Mouse (Mus musculus): ENCODE data around the gene Kif18a. TPM values are rescaled to one million over a fixed set of nuclear protein-coding genes. Genes with fewer than 3 reads are reported as not detected.

The Kif18a gene
- polyA plus RNA-seq, 1 experiment: 0.16 TPM

DNA sequence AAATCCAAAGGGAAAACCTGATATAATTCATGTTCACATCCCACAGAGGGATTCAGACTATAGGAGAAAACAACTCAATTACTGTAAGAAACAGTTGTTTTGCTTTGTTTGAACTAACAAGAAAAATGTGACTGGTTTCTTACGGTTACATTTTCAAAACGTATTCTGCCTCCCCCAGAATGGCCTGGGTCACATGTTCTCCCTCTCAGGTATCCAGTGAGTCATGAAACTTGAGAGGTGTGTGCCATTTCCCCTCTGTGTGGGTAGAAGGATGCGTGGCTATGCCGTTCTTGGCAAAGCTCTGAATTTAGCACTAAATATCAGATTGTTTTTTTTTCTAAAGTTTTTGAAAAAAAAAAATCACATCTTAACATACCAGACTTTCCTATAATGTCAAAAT, 68.2 kb downstream of the Kif18a start:
- no peaks in the 10 kb centered on the region for H3K9me3 ChIP-seq
- H3K4me1 ChIP-seq: no peaks in the 10 kb centered on the region
- H3K27me3 ChIP-seq (replicated peaks): no peaks in the 10 kb centered on the region
- H3K36me3 ChIP-seq (replicated peaks; ENCODE audit: low read length): peaks cover 5% of the 10 kb centered on the region
- TF ChIP-seq FLI1 (IDR thresholded peaks at IDR 0.05; ENCODE audit: low read length) (no peak), GATA1 (IDR thresholded peaks at IDR 0.05; ENCODE audit: borderline replicate concordance, low read length) (no peak)
- no peak overlapping the region for H3K4me3 ChIP-seq (replicated peaks)

- H3K27me3 ChIP-seq (replicated peaks): no peaks in the 10 kb centered on the region
- no peak overlapping the region for H3K4me3 ChIP-seq (replicated peaks)
- no peaks in the 10 kb centered on the region for H3K36me3 ChIP-seq (replicated peaks; ENCODE audit: low read length)
- no peaks in the 10 kb centered on the region for H3K9me3 ChIP-seq
- H3K4me1 ChIP-seq: no peaks in the 10 kb centered on the region
- no peak for TF ChIP-seq GATA1 (IDR thresholded peaks at IDR 0.05; ENCODE audit: borderline replicate concordance, low read length)
- no peak for TF ChIP-seq FLI1 (IDR thresholded peaks at IDR 0.05; ENCODE audit: low read length)
Observed at GRCm38 (mm10) chr2:109358456-109359141, 78.1 kb downstream of the Kif18a start.

GRCm38 (mm10) chr2:109365962-109366361, 85.4 kb downstream of the Kif18a start:
- Histone ChIP-seq H3K36me3 (replicated peaks; ENCODE audit: low read length) (no peaks in the 10 kb centered on the region), H3K4me1 (no peaks in the 10 kb centered on the region), H3K4me3 (replicated peaks) (no peak overlapping the region), H3K9me3 (no peaks in the 10 kb centered on the region), H3K27me3 (replicated peaks) (no peaks in the 10 kb centered on the region)
- TF ChIP-seq FLI1 (IDR thresholded peaks at IDR 0.05; ENCODE audit: low read length): no peak
- no peak for TF ChIP-seq GATA1 (IDR thresholded peaks at IDR 0.05; ENCODE audit: borderline replicate concordance, low read length)

DNA sequence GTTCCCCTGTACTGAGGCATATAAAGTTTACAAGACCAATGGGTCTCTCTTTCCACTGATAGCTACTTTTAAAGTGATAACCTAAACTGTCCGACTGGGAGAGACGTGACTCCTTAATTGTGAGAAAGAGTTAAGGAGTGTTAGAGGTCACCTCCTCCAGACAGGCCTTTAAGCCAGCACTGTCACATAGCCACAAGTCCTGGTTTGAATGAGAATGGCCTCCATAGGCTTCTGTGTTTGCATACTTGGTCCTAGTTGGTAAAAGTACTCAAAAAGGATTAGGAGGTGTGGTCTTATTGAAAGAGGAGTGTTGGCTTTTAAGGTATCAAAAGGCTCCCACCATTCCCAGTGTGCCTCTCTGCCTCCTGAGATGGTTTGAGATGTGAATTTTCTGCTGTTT, 94.3 kb downstream of the Kif18a start:
- H3K9me3 ChIP-seq: no peaks in the 10 kb centered on the region
- TF ChIP-seq FLI1 (IDR thresholded peaks at IDR 0.05; ENCODE audit: low read length) (no peak), GATA1 (IDR thresholded peaks at IDR 0.05; ENCODE audit: borderline replicate concordance, low read length) (no peak)
- H3K4me1 ChIP-seq: no peaks in the 10 kb centered on the region
- no peak overlapping the region for H3K4me3 ChIP-seq (replicated peaks)
- H3K36me3 ChIP-seq (replicated peaks; ENCODE audit: low read length): no peaks in the 10 kb centered on the region
- no peaks in the 10 kb centered on the region for H3K27me3 ChIP-seq (replicated peaks)

DNA sequence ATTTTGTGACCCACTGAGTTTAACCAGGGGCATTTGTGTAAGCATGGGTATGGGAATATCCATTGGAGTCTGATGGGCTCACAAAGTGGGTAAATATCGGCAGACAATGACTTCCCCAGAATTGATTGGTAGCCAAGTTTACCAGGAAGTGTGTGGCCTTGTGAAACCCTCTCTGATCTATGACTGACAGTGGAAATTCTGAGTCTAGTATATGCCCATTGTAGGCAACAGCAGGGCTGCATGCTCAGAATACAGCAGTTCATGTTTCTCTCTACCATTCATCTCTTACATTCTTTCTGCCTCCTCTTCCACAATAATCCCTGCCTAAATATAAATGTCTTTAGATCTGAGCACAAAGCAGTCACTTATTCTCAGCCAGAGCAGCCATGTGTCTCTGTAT, 103.5 kb downstream of the Kif18a start:
- H3K9me3 ChIP-seq: no peaks in the 10 kb centered on the region
- no peaks in the 10 kb centered on the region for H3K27me3 ChIP-seq (replicated peaks)
- H3K36me3 ChIP-seq (replicated peaks; ENCODE audit: low read length): no peaks in the 10 kb centered on the region
- H3K4me3 ChIP-seq (replicated peaks): no peak overlapping the region
- H3K4me1 ChIP-seq: no peaks in the 10 kb centered on the region; the same call in 1 of the 2 replicates
- no peak for TF ChIP-seq GATA1 (IDR thresholded peaks at IDR 0.05; ENCODE audit: borderline replicate concordance, low read length)
- TF ChIP-seq FLI1 (IDR thresholded peaks at IDR 0.05; ENCODE audit: low read length): no peak

DNA sequence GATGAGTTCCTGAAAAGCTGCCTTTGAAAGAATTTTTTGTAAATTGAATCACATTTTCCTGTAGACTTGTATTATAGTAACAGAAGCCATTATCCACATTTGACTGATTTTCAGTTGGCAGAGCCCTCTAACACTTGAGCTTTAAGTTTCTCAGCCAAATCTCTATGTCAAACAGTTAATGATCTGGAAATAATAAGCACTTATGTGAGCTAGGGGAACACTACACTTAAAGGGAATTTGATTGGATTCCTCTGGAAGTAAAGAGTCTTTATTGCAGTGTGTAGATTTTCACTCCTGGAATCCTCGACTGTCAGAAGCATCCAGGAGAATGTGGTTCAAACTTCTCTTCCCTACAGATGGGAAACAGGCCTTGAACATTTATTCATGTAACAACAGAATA, 105.7 kb downstream of the Kif18a start:
- Histone ChIP-seq H3K27me3 (replicated peaks) (no peaks in the 10 kb centered on the region), H3K36me3 (replicated peaks; ENCODE audit: low read length) (no peaks in the 10 kb centered on the region), H3K9me3 (no peaks in the 10 kb centered on the region), H3K4me3 (replicated peaks) (no peak overlapping the region), H3K4me1 (no peaks in the 10 kb centered on the region; the same call in 1 of the 2 replicates)
- TF ChIP-seq FLI1 (IDR thresholded peaks at IDR 0.05; ENCODE audit: low read length): no peak
- TF ChIP-seq GATA1 (IDR thresholded peaks at IDR 0.05; ENCODE audit: borderline replicate concordance, low read length): no peak

- Histone ChIP-seq H3K4me1 (no peaks in the 10 kb centered on the region; the same call in 1 of the 2 replicates), H3K9me3 (no peaks in the 10 kb centered on the region), H3K36me3 (replicated peaks; ENCODE audit: low read length) (no peaks in the 10 kb centered on the region), H3K27me3 (replicated peaks) (no peaks in the 10 kb centered on the region), H3K4me3 (replicated peaks) (no peak overlapping the region)
- TF ChIP-seq FLI1 (IDR thresholded peaks at IDR 0.05; ENCODE audit: low read length) (no peak), GATA1 (IDR thresholded peaks at IDR 0.05; ENCODE audit: borderline replicate concordance, low read length) (no peak)
Observed at GRCm38 (mm10) chr2:109388733-109389132, 108.2 kb downstream of the Kif18a start.

- H3K27me3 ChIP-seq (replicated peaks): no peaks in the 10 kb centered on the region
- no peak overlapping the region for H3K4me3 ChIP-seq (replicated peaks)
- H3K36me3 ChIP-seq (replicated peaks; ENCODE audit: low read length): no peaks in the 10 kb centered on the region
- TF ChIP-seq FLI1 (IDR thresholded peaks at IDR 0.05; ENCODE audit: low read length): no peak
- no peak for TF ChIP-seq GATA1 (IDR thresholded peaks at IDR 0.05; ENCODE audit: borderline replicate concordance, low read length)
- H3K4me1 ChIP-seq: no peaks in the 10 kb centered on the region; the same call in 1 of the 2 replicates
- H3K9me3 ChIP-seq: no peaks in the 10 kb centered on the region
Observed at GRCm38 (mm10) chr2:109389977-109390376, 109.4 kb downstream of the Kif18a start.

Other genes starting within 250 kb of the Kif18a start
- gene Mettl15, start within 50 bp of the Kif18a start, polyA plus RNA-seq (2012; ENCODE audit: insufficient read depth, low replicate concordance): 0.08 TPM in 1 of 2 replicates, not detected in the other